Mouse (Mus musculus) small intestine, adult 2 months (tissue): Measurements from ENCODE around the gene Trim10.

Source experiments
- CTCF ChIP-seq: fragments of 200-500 bp; IDR thresholded peaks from 2 replicates; pipeline ENCODE4 v1.5.1; 2012; ENCODE audit warnings: low read depth, mild to moderate bottlenecking, control low read depth, inconsistent platforms, low read length, moderate library complexity, mixed read lengths; ENCODE audit not compliant: insufficient replicate concordance, insufficient read length; ENCODE audit errors: extremely low read depth
- POLR2A ChIP-seq: fragments of 200-500 bp; IDR thresholded peaks from 2 replicates; pipeline ENCODE4 v1.6.1; 2012; ENCODE audit warnings: low read depth, mild to moderate bottlenecking, control low read depth, inconsistent platforms, low read length, moderate library complexity

DNA sequence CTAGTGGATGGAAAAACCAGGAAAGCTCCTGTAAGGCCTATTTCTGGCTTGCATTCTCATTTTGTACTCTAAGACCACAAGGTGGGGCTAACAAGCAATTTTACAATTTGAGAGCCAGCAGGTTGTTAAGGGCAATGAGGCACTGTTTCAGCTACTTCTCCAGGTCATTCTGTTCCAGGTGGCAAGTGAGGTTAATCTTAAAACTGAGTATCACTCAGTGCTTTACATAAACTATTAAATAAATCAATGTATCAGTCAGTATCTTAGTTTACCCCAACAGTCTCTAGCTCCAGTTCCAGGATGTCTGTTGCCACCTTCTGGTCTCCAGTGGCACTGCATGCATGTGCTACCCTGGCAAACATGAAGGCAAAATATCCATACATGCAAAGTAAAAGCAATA lies 45.4 kb upstream of the Trim10 start:
- peak; percentile 69; the same call in 1 of the 2 replicates for TF ChIP-seq CTCF
- no peak for TF ChIP-seq POLR2A
